Mouse (Mus musculus) right cerebral cortex, postnatal 36 days (tissue): ENCODE results near the gene Gpr157.
"Not testable (repeated sequence)": the region's sequence is repeated elsewhere in the genome, so short reads cannot be mapped to it uniquely, and the experiment has no call there.

Experiments
- DNase-seq, 2 experiments: peaks; one replicate each; pipeline ENCODE4 v3.0.0; 2022; ENCODE audit warnings: low spot score in 2 of 2, mixed read lengths in 1 of 2

Gpr157 gene

GRCm38 (mm10) chr4:150087161-150087889 is at the start of gene Gpr157:
Gene Gpr157, plus strand, starts transcription at chr4:150087365.
- DNase-seq, result peak; percentile 78 to 83

- no peak for DNase-seq
These were observed 48.6 kb upstream of the Gpr157 start for GRCm38 (mm10) chr4:150038533-150038932.

DNA sequence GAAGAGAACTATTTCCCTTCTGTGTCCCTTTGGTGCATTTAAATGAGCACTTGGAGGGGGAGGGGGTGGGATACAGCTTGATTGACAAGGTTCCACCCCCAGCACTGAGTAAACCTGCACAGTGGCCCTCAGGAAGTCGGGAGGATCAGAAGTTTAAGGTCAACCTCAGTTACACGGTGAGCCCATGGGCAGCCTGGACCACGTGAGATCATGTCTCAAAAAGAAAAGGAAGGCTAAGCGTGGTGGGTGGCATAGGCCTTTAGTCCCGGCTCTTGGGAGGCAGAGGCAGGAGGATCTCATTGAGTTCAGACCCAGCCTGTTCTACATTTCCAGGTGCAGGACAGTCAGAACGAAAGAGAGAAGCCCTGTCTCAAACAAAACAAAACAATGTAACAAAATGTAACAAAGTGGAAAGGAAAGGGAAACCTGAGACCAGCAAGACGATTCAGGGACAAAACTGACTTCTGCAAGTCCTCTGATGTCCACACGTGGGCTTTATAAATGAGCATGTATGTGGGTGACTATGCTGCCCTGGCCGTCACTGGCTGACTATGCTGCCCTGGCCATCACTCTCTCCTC is 47.1 kb upstream of the Gpr157 start:
- no peak for DNase-seq

DNA sequence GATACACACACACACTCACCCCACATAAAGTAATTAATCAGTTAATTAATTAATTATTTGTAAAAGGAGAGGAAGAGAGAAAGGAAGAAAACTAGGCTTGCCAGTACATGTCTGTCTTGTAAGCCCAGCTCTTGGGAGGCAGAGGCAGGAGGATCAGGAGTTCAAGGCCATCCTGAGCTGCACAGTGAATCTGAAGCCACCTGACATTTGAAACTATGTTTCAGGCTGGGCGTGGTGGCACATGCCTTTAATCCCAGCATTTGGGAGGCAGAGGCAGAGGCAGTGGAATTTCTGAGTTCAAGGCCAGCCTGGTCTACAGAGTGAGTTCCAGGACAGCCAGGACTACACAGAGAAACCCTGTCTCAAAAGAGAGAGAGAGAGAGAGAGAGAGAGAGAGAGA is 46.3 kb upstream of the Gpr157 start:
- DNase-seq, result not testable (repeated sequence)

DNA sequence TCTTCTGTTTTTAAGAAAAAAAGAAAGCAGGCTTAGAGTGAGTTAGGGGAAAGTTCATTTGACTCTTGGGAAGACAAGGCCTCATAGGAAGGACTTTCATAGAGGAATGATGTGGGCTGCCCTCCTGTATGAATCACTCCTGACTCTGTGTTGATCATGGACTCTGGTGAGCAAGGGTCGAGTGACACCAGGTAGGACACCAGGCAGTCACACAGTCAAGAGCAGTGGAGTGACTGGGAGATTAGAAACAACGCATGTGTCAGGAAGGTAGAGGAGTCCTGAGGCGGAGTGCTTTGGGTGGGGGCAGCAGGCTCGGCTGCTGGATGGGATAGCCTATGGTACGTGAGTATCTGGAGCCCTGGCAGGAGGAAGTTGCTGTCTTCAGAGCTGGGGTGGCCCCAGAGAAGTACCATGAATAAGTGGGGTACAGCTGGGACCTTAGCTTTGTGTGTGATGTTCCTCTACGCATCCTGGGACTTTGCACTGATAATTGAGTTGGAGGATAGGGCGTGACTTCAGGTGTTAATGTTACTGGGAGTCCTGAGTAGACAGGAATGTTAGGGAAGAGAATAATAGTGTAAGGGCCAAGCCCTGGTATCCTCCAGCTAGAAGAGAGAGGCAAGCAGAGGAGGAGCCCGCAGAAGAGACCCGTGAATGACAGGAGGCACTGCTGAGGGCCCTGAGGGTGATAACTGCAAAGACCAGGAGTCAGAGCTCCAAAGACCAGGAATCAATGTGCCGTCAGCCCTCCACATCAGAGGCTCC is 45.6 kb upstream of the Gpr157 start:
- no peak for DNase-seq

GRCm38 (mm10) chr4:150043591-150043990 is 43.6 kb upstream of the Gpr157 start:
- DNase-seq, result no peak

DNA sequence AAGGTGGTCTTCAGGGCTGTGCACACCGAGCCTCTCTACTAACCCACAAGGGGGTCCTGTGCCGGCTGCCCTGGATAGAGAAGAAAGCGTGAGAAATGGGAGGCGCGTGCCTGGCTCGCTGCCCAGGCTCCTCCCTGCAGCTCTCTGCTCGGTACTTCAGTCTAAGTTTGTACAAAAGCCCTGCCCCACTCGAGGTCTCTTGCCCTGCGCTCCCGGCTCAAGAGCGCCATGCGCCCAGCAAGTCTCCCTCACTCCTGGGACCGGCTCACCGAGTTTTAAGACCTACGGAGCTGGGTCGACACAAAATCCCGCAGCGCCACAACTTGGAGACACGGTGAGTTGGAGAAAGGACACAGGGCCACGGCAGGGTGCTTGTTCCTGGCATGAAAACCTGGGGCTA is 39.1 kb upstream of the Gpr157 start:
- no peak for DNase-seq

DNA sequence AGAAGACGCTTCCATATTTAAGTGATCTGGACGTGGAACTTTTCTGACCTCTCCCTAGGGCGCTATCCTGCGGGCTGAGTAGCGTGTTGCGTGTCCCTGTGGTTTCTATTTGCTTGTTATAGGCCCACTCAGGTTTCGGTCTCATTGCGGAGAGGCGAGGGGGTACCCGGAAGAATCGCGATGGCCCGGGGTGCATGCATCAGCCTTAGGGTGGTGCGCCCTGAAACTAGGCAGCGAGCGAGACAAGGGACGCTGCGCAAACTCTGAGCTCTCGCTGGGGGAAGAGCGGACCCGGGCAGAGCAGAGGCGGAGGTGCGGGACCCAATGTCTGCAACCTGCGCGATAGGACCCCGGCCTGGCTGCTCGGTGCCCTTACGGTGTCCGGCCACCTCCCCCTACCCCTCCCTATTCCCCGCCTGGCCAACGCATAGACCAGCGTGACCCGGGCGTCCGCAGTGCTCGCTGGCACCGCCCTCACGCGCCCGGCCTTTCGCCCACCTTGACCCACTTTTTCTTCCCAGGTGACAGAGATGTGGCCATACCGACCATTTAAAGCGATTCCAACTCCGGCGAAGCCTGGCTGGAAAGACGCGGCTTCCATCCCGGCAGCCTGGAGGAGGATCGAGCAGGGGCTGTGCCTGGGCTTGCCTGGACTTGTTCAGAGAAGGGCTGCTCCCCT is 38.5 kb upstream of the Gpr157 start:
- no peak for DNase-seq

- DNase-seq, result no peak
These were observed 38.0 kb upstream of the Gpr157 start for GRCm38 (mm10) chr4:150049157-150049513.

DNA sequence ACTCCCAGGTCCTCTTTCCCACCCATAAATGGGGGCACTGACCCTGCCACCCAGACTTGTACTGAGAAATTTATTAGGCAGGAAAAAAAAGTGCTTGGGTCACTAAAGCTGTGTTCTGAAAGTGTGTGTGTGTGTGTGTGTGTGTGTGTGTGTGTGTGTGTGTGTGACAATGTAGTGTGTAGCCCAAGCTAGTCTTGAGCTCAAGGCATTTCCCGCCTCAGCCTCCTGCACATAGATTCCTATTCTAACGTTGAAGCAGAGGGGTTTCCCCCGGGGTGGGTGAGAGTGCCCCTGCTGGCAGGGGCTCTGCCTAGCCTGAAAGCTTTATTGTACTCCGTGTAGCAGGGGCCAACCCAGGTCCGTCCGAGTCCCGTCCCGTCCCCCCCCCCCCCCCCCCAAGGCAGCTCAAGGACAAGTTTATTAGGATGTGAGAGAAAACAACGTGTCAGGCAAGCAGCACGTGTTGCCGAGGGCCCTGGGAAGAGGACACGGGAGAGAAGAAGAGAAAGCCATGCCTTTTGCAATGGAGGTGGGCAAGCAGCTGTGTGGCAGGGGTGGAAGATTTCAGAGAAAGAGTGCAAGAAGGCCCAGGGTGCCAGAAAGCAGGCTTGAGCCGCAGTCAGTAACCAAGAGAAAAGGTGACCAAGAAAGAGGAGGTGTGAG is 37.5 kb upstream of the Gpr157 start:
- DNase-seq, result no peak

- DNase-seq, result no peak
These were observed 35.7 kb upstream of the Gpr157 start for GRCm38 (mm10) chr4:150051514-150051913.

DNA sequence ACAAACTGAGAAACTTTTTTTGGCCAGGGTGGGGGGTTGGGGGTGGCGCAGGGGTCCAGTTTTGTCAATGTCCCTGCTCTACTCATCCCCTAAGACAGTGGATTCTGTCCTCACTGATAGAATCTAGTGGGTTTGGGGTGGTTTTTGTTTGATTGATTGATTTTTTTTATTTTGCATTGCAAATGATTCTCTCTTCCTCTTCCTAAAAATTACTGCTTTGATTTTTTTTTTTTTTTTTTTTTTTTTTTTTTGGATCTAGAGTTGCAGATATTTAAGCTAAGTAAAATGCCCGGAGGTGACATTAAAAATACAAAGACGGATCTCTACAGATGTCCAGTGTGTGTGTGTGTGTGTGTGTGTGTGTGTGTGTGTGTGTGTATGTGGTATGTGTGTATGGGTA is 34.8 kb upstream of the Gpr157 start:
- DNase-seq, result no peak

- no peak for DNase-seq
These were observed 31.0 kb upstream of the Gpr157 start for GRCm38 (mm10) chr4:150056171-150056570.

DNA sequence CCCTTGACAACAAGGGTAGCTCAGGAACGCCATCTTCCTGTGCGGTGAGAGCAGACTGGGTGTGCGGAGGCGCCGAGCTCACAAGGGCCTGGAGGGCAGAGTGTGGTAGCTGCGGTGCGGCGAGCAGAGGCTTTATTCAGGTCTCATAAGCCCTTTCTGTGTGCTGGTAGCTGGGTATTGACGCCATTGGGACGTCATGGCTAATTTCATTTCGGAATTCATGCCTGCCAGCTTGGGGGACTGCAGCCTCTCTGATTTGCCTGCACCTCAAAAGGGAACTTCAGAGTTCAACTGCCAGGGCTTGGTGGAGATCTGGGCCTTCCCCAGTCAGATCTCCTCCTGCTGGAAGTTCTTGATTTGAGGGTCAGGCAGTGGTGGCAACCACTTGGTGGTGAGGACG is 29.4 kb upstream of the Gpr157 start:
- DNase-seq, result no peak

DNA sequence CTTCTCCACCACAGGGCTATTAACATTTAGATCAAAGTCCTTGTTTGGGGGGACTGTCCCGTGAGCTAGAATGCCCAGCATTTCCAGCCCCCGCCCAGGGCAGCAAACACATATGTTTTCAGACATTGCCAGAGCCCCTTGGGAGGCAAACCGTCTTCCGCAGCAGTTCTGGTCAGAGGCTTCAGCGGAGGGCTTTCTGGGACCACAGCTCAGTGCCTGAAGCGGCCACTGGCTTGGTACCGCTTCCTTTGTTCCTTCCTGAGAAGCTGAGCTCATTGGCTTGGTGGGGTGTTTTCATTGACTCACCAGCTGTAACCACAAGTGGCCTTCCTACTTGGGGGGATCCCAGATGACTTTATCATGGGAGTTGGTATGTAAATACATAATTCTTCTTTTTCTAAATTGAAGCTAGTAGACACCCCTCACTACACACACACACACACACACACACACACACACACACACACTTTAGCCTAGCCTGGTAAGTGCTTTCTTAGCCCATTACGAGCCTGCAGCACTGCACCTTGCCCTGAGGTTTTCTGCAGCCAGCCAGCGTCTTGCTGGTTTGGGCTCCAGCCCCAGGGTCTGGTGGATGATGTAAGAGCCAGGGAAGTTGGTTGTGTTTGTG is 27.2 kb upstream of the Gpr157 start:
- DNase-seq, result no peak

- no peak for DNase-seq
These were observed 26.5 kb upstream of the Gpr157 start for GRCm38 (mm10) chr4:150060469-150061170.

- DNase-seq, result no peak
These were observed 25.5 kb upstream of the Gpr157 start for GRCm38 (mm10) chr4:150061432-150062225.

DNA sequence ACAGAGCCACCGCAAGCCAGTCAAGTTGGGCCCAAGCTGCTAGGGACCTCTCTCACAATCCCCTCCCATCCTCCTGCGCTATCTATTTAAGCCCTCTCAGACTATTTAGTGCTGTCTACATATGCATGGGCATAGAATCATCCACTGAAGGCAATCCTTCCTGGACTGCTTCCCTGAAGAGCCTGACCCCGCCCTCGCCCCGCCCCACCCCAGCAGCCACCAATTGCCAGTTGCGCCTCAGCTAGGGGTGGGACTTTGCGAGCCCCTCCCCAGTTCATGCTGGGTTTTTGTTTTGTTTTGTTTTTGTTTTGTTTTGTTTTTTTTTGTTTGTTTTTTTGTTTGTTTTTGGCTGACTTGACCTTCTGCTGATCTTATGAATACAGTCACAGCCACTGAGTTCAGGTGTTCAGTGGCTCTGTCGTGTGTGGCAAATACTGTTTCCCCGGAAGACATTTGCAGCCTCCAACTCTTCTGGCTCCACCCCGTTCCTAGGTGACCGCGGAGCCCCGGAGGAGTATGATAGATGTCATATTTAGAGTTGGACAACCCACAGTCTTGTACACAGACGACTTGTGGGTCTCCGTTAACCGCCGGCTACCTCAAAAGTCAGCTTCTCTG is 20.4 kb upstream of the Gpr157 start:
- no peak for DNase-seq

DNA sequence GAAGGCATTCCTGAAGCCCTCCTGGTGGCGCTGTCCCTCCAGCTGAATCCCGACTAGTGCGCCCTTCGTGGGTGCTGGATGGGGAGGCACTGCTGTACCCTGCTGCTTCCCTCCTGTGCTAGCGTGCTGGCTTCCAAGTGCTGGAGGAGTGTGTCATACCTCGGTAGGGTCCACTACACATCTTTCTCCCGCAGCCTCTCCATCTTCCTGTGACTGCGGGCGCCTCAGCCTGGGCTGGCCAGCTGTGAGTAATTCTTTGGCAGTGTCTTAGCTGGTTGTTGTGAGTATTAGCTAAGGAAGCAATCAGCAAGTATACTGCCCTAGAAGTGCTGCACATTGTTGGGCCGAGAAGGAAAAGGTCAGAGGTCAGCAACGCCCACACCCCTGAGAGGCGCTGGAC is 18.9 kb upstream of the Gpr157 start:
- no peak for DNase-seq

GRCm38 (mm10) chr4:150070136-150070535 is 17.0 kb upstream of the Gpr157 start:
- no peak for DNase-seq
